Mouse (Mus musculus) G1E (cell line): ENCODE data around the gene Trim71.

Experiments used
- CTCF ChIP-seq: IDR thresholded peaks from 2 replicates; pipeline ENCODE4 v1.5.1; 2012; ENCODE audit warnings: low read depth, low read length, inconsistent platforms, mixed read lengths
- GATA1 ChIP-seq: IDR thresholded peaks from 2 replicates; pipeline ENCODE4 v1.6.1; 2012; ENCODE audit warnings: borderline replicate concordance, low read length, inconsistent platforms, mixed read lengths
- POLR2AphosphoS5 ChIP-seq: IDR thresholded peaks from 2 replicates; pipeline ENCODE4 v1.6.1; 2012; ENCODE audit warnings: low read depth, low read length, inconsistent platforms; ENCODE audit not compliant: insufficient replicate concordance
- TAL1 ChIP-seq: conservative IDR thresholded peaks from 2 replicates; pipeline ENCODE4 v1.6.1; 2012; ENCODE audit warnings: low read depth, low read length, inconsistent platforms, mixed read lengths

- TF ChIP-seq GATA1 (no peak), CTCF (no peak), POLR2AphosphoS5 (no peak), TAL1 (no peak)
Measured at GRCm38 (mm10) chr9:114544754-114545393, 19.3 kb downstream of the Trim71 start.
